Mouse (Mus musculus): ENCODE results near the gene Tmem238. TPM values are rescaled to one million over a fixed set of nuclear protein-coding genes. Genes with fewer than 3 reads are reported as not detected.

Tmem238 gene
- polyA plus RNA-seq, 1 experiment, result 4.3 TPM

- Histone ChIP-seq H3K27ac (ENCODE audit: insufficient read depth, low read length) (peak within 1 kb of the TSS; percentile 98), H3K4me1 (ENCODE audit: control insufficient read depth, insufficient read depth, low read length) (peaks cover 3% of the 10 kb centered on the region; the same call in 1 of the 2 replicates), H3K4me3 (ENCODE audit: insufficient read depth, low read length) (peak within 1 kb of the TSS; percentile 68)
- TF ChIP-seq CTCF (IDR thresholded peaks at IDR 0.05; ENCODE audit: borderline replicate concordance, insufficient read depth, low read length), result no peak
- peak; percentile 88 for TF ChIP-seq POLR2A (IDR thresholded peaks at IDR 0.05; ENCODE audit: low read depth, low read length)
Observed at GRCm38 (mm10) chr7:4792278-4793212, 3.1 kb upstream of the Tmem238 start, which contains the start of gene Rpl28. Gene Rpl28, plus strand, starts transcription at chr7:4792874.

GRCm38 (mm10) chr7:4788499-4789435, 689 bp downstream of the Tmem238 start:
- no peaks in the 10 kb centered on the region for H3K4me1 ChIP-seq (ENCODE audit: control insufficient read depth, insufficient read depth, low read length)
- peak overlapping the region; percentile 61 for H3K4me3 ChIP-seq (ENCODE audit: insufficient read depth, low read length)
- H3K27ac ChIP-seq (ENCODE audit: insufficient read depth, low read length), result no peak overlapping the region
- TF ChIP-seq POLR2A (IDR thresholded peaks at IDR 0.05; ENCODE audit: low read depth, low read length) (peak; percentile 73), CTCF (IDR thresholded peaks at IDR 0.05; ENCODE audit: borderline replicate concordance, insufficient read depth, low read length) (no peak)

DNA sequence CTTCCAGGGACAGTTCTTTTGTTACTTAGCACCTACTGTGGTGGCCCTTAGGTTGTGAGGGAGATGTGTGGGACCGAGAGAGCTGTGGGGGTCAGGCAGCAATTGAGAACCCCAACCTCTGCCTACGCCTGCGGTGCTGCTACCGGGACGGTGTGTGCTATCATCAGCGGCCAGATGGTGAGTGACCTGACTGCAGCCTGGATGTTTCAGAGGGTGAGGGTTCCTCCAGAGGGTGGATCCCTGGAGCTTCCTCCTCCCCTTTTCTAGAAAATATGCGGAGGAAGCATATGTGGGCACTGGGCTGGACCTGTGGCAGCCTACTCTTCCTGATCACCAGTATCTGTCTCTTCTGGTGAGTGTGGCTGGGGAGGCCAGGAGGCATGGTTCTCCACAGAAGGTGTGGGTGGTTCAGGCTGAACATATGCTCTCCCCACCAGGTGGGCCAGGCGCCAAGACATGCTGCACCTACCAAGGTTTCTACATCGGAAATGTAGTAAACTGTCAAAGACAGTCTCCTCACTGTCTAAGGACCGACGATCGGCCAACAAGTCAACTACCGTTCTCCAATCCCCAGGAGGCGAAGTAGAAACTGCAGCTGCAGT, 5.7 kb downstream of the Tmem238 start:
- TF ChIP-seq POLR2A (IDR thresholded peaks at IDR 0.05; ENCODE audit: low read depth, low read length) (no peak), CTCF (IDR thresholded peaks at IDR 0.05; ENCODE audit: borderline replicate concordance, insufficient read depth, low read length) (no peak)
- H3K27ac ChIP-seq (ENCODE audit: insufficient read depth, low read length), result no peak overlapping the region
- no peak overlapping the region for H3K4me3 ChIP-seq (ENCODE audit: insufficient read depth, low read length)
- no peaks in the 10 kb centered on the region for H3K4me1 ChIP-seq (ENCODE audit: control insufficient read depth, insufficient read depth, low read length)

DNA sequence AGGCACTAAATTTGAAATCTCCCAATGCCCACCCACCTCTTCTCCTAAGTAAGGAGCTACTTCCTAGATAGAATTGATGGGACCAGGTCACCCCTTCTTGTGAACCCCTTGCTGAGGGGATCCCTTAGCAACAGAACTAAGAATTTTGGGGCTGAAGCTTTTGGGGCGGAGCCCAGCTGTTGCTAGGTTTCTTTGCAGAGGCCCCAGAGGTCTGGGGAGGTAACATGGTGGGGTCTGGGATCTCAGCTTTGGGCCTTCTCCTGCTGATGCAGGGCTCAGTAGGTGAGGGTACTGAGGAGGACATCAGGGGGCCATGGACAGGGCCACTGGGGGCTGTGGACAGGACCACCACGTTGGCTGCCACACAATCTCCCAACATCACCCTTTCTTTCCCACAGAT, 6.7 kb downstream of the Tmem238 start, which contains the start of the genes Il11 and Tmem190:
Gene Il11 (minus strand): TSS at position 101 of the 400 bp plus-strand sequence.
Gene Tmem190 (plus strand): TSS at position 179 of the 400 bp plus-strand sequence.
- Histone ChIP-seq H3K27ac (ENCODE audit: insufficient read depth, low read length) (no peak within 1 kb of the TSS), H3K4me1 (ENCODE audit: control insufficient read depth, insufficient read depth, low read length) (peaks cover 3% of the 10 kb centered on the region), H3K4me3 (ENCODE audit: insufficient read depth, low read length) (no peak within 1 kb of the TSS)
- TF ChIP-seq POLR2A (IDR thresholded peaks at IDR 0.05; ENCODE audit: low read depth, low read length) (no peak), CTCF (IDR thresholded peaks at IDR 0.05; ENCODE audit: borderline replicate concordance, insufficient read depth, low read length) (no peak)

DNA sequence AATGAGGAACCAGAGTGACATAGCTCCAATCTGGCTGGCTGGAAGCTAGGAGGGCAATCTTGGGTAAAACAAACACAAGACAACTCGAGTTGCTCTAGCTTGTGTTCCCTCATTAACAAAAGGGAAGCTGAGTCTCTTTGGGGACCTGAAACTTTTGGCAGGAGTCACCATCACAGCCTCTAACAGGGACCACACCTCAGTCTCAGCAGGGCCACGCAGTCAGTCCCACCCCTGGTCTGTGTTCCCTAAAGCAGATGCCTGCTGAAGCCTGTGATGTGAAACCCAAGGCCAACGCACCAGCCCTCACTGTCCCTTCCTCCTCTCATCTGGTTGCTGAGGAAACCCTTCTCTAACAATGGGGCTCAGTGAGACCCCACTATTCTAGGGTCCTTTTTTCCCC, 7.3 kb downstream of the Tmem238 start:
- Histone ChIP-seq H3K4me1 (ENCODE audit: control insufficient read depth, insufficient read depth, low read length) (peaks cover 7% of the 10 kb centered on the region), H3K27ac (ENCODE audit: insufficient read depth, low read length) (no peak overlapping the region), H3K4me3 (ENCODE audit: insufficient read depth, low read length) (no peak overlapping the region)
- TF ChIP-seq CTCF (IDR thresholded peaks at IDR 0.05; ENCODE audit: borderline replicate concordance, insufficient read depth, low read length) (no peak), POLR2A (IDR thresholded peaks at IDR 0.05; ENCODE audit: low read depth, low read length) (no peak)

DNA sequence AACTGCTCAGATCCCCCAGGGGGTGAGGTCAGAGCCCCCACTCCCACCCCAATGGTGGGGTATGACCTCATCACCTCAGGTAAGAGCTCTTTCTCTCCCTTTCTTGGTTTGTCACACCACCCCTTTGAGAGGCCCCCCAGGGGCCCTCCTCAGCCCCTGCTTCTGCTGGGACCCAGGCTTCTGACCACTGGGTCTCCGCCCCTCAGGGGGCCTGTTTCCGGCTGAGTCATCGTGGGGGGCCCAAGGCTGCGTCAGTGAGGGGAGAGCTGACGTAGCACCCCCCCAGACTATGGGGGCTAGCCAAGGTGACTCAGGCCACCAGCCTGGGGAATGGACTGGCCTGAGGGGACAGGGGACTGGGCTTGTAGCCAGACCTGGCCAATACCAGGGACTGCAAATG, 9.5 kb downstream of the Tmem238 start:
- Histone ChIP-seq H3K27ac (ENCODE audit: insufficient read depth, low read length) (no peak overlapping the region), H3K4me3 (ENCODE audit: insufficient read depth, low read length) (no peak overlapping the region), H3K4me1 (ENCODE audit: control insufficient read depth, insufficient read depth, low read length) (peaks cover 7% of the 10 kb centered on the region)
- TF ChIP-seq CTCF (IDR thresholded peaks at IDR 0.05; ENCODE audit: borderline replicate concordance, insufficient read depth, low read length) (no peak), POLR2A (IDR thresholded peaks at IDR 0.05; ENCODE audit: low read depth, low read length) (no peak)

DNA sequence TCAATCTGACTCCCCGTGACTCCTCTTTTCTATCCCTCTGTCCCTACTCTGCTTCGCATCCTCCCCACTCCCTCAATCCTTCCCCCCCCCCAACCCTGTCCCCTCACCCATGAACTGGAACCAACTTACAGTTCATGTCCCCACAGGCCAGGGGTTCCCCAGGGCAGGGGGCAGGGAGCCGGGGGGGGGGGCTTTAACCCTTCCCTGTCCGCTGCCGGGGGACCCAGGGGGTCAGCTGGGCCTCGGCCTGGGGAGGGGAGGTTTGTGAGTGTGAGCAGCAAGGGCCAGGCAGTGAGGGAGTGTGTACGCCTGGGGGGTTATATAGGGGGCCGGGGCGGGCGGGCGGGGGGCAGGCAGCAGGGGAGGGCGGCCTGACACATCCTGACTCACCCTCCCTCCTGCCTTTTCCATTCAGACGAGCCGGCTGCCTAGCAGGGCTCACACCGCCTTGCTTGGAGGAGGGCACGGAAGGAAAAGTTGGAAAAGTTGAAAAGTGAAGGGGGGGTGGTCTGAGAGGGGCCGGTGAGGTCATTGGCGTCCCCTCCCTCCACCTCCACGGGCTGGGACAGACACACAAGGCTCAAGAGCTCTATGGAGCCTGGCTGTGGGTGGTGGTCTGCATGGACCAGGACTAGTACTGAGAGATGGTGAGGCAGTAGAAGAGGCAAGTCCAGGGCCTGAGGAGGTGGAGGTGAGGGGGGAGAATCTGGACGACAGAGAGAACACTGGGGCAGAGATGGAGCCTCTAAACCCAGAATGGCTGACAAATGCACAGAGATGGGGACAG, 11.4 kb downstream of the Tmem238 start:
- peak overlapping the region; percentile 10; the same call in 1 of the 2 replicates for H3K27ac ChIP-seq (ENCODE audit: insufficient read depth, low read length)
- peaks cover 7% of the 10 kb centered on the region for H3K4me1 ChIP-seq (ENCODE audit: control insufficient read depth, insufficient read depth, low read length)
- TF ChIP-seq CTCF (IDR thresholded peaks at IDR 0.05; ENCODE audit: borderline replicate concordance, insufficient read depth, low read length) (no peak), POLR2A (IDR thresholded peaks at IDR 0.05; ENCODE audit: low read depth, low read length) (no peak; the same call in 1 of the 2 replicates)
- H3K4me3 ChIP-seq (ENCODE audit: insufficient read depth, low read length), result peak overlapping the region; percentile 26

Measured in embryonic fibroblast, embryonic 13.5 days (primary cell).